Comparison of ENCODE assay signal across 8 mouse cellular contexts in the genomic region with DNA sequence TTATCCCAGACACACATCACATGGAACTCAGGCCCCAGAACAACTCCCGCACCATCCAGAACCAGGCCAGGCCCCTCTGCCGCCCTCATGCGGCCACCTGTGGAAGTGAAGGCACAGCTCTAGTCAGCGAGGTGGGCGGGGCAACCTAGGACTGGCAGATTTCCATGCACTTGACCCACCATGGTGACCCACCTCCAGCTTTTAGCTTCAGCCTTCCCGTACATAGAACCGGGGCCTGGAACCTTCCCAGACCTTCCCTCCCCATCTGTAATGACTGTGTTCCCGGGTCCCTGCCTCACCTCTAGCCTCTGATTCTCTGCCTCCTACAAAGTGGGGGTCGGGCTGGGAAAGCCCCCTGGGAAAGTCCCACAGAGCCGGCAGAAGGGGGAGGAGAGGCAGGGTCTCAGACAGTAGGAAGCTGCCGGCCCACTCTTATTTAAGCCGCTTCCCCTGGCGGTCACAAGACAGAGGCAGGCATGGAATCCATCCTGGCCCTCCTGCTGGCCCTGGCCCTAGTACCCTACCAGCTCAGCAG. TPM values are rescaled to one million over a fixed set of nuclear protein-coding genes. Genes with fewer than 3 reads are reported as not detected.
DNase-seq lines count a peak whose midpoint lies in the region; ATAC-seq and TF ChIP-seq lines count a peak whose summit lies in the region.

Madcam1 (plus strand) TSS at position 429 of the 535 bp plus-strand sequence.

- TF ChIP-seq CTCF in brain, embryonic 14.5 days (IDR thresholded peaks at IDR 0.05; ENCODE audit: borderline replicate concordance, extremely low read depth, insufficient read depth, insufficient read length): peak; percentile 89
- TF ChIP-seq CTCF in embryonic fibroblast, embryonic 13.5 days (IDR thresholded peaks at IDR 0.05; ENCODE audit: borderline replicate concordance, insufficient read depth, low read length): peak; percentile 83
- peak; percentile 84 for TF ChIP-seq CTCF in kidney, adult 2 months (conservative IDR thresholded peaks at IDR 0.05; ENCODE audit: insufficient read depth, insufficient read length, low read depth, low read length)
- TF ChIP-seq CTCF in liver, embryonic 14.5 days (IDR thresholded peaks at IDR 0.05; ENCODE audit: low read depth): peak; percentile 98

- TF ChIP-seq POLR2A in brain, embryonic 14.5 days (IDR thresholded peaks at IDR 0.05; ENCODE audit: borderline replicate concordance, extremely low read depth, insufficient read depth, insufficient read length, poor library complexity, severe bottlenecking): no peak
- TF ChIP-seq POLR2A in embryonic fibroblast, embryonic 13.5 days (IDR thresholded peaks at IDR 0.05; ENCODE audit: low read depth, low read length): no peak
- no peak for TF ChIP-seq POLR2A in kidney, adult 2 months (IDR thresholded peaks at IDR 0.05; ENCODE audit: low read depth, low read length)

- no peak for TF ChIP-seq EP300 in liver, embryonic 14.5 days (IDR thresholded peaks at IDR 0.05; ENCODE audit: low read depth)

- 15% methylated on average over 13 of the region's 13 CpGs for WGBS in kidney, adult 2 months
- 16% methylated on average over 13 of the region's 13 CpGs for WGBS in liver, embryonic 14.5 days (ENCODE audit: insufficient replicate concordance)

- no peak within 1 kb of the TSS for H3K4me3 ChIP-seq in embryonic fibroblast, embryonic 13.5 days (ENCODE audit: insufficient read depth, low read length)
- no peak within 1 kb of the TSS for H3K4me3 ChIP-seq in kidney, adult 2 months (ENCODE audit: insufficient read depth, low read depth, low read length)
- no peak within 1 kb of the TSS for H3K4me3 ChIP-seq in liver, embryonic 14.5 days (ENCODE audit: insufficient read depth in 1 of 2, low read depth in 2 of 2, low read length in 2 of 2)

- no peak for ATAC-seq in liver, embryonic 14.5 days (ENCODE audit: insufficient read depth)

- no peak within 1 kb of the TSS for H3K27ac ChIP-seq in embryonic fibroblast, embryonic 13.5 days (ENCODE audit: insufficient read depth, low read length)
- no peak within 1 kb of the TSS for H3K27ac ChIP-seq in kidney, adult 2 months (ENCODE audit: insufficient read depth, low read depth, low read length)
- H3K27ac ChIP-seq in liver, embryonic 14.5 days: no peak within 1 kb of the TSS

- no peak within 1 kb of the TSS for H3K9ac ChIP-seq in liver, embryonic 14.5 days (replicated peaks)

- H3K4me1 ChIP-seq in embryonic fibroblast, embryonic 13.5 days (ENCODE audit: control insufficient read depth, insufficient read depth, low read length): no peaks in the 10 kb centered on the region
- H3K4me1 ChIP-seq in kidney, adult 2 months (ENCODE audit: control insufficient read depth, insufficient read depth, low read length): no peaks in the 10 kb centered on the region
- peaks cover 0 to 5% of the 10 kb centered on the region in 2 experiments; a peak in 1 of 4 replicates for H3K4me1 ChIP-seq in liver, embryonic 14.5 days (replicated peaks; ENCODE audit: control insufficient read depth in 2 of 2, insufficient read depth in 2 of 2, low read length in 1 of 2)

- no peaks in the 10 kb centered on the region for H3K27me3 ChIP-seq in kidney, adult 2 months (replicated peaks; ENCODE audit: control insufficient read depth, insufficient read depth, low read length)
- no peaks in the 10 kb centered on the region for H3K27me3 ChIP-seq in liver, embryonic 14.5 days (ENCODE audit: control insufficient read depth, insufficient read depth, low read length)

- DNase-seq in left cerebral cortex, adult 18-20 months (ENCODE audit: low spot score in 2 of 2): peak; percentile 61 to 66
- no peak for DNase-seq in left cerebral cortex, adult 11 months (ENCODE audit: low spot score)
- DNase-seq in brain, embryonic 14.5 days (ENCODE audit: low read depth): peak; percentile 57
- peak; percentile 70 for DNase-seq in kidney, adult 2 months
- peak in 1 of 3 experiments; percentile 46 for DNase-seq in liver, embryonic 14.5 days (ENCODE audit: low read depth in 3 of 3, low spot score in 3 of 3)
- peak; percentile 59 for DNase-seq in ovary, postnatal 14 days (ENCODE audit: low spot score)
- DNase-seq in thymus, postnatal 14 days: peak; percentile 75

- no peaks in the 10 kb centered on the region for H3K36me3 ChIP-seq in kidney, adult 2 months (ENCODE audit: control insufficient read depth, insufficient read depth, low read length)
- H3K36me3 ChIP-seq in liver, embryonic 14.5 days (replicated peaks; ENCODE audit: control insufficient read depth, insufficient read depth, low read depth): no peaks in the 10 kb centered on the region

- H3K4me2 ChIP-seq in liver, embryonic 14.5 days (ENCODE audit: low read depth): no peak within 1 kb of the TSS

- no peaks in the 10 kb centered on the region for H3K9me3 ChIP-seq in liver, embryonic 14.5 days (ENCODE audit: control insufficient read depth, low read length)

RNA-seq across cellular contexts. Expression of gene Madcam1, which starts in this region (rescaled TPM):
- total RNA-seq in left cerebral cortex, adult 18-20 months (2021): not detected
- polyA plus RNA-seq in brain, embryonic 14.5 days (2012; rRNA removed): 0.87 and 1.1 TPM in 2 replicates
- polyA plus RNA-seq in embryonic fibroblast, embryonic 13.5 days (2011; ENCODE audit: insufficient read length, low read depth, missing spikeins): not detected in 2 replicates
- 0.44 TPM in 1 of 2 replicates, not detected in the other for polyA plus RNA-seq in kidney, adult 2 months (2012; rRNA removed)
- polyA plus RNA-seq in liver, embryonic 14.5 days (2012; rRNA removed): 0.05 and 0.10 TPM in 2 replicates
- 0.20 and 0.45 TPM in 2 replicates for polyA plus RNA-seq in liver, embryonic 14.5 days (2014; fragmentation: Nextera tagmentation; extraction: Ambion mirVana)

Comparison
In these comparisons a context has a peak if more than half of its experiments do, and no peak if none do; other contexts are left out.
1. Peak in DNase-seq in left cerebral cortex, adult 18-20 months; RNA of the gene not detected or under 1 TPM.
2. Peak in DNase-seq in kidney, adult 2 months; RNA of the gene not detected or under 1 TPM.